Mouse (Mus musculus): Measurements from ENCODE around the gene Edil3.

Edil3 gene

GRCm38 (mm10) chr13:88821440-88822331 is at the start of gene Edil3:
Gene Edil3 (plus strand): TSS chr13:88821472.
- peak; percentile 28 for DNase-seq (ENCODE audit: low spot score)

GRCm38 (mm10) chr13:88799186-88799585 is 22.1 kb upstream of the Edil3 start:
- DNase-seq (ENCODE audit: low spot score), result no peak

- DNase-seq (ENCODE audit: low spot score), result no peak
Measured at GRCm38 (mm10) chr13:88801006-88801405, 20.3 kb upstream of the Edil3 start.

- DNase-seq (ENCODE audit: low spot score), result no peak
Measured at GRCm38 (mm10) chr13:88805838-88806237, 15.4 kb upstream of the Edil3 start.

- no peak for DNase-seq (ENCODE audit: low spot score)
Measured at GRCm38 (mm10) chr13:88806269-88806668, 15.0 kb upstream of the Edil3 start.

- no peak for DNase-seq (ENCODE audit: low spot score)
Measured at GRCm38 (mm10) chr13:88810097-88810496, 11.2 kb upstream of the Edil3 start.

GRCm38 (mm10) chr13:88820686-88821308 is 475 bp upstream of the Edil3 start:
- DNase-seq (ENCODE audit: low spot score), result no peak

GRCm38 (mm10) chr13:88822332-88822895 is 1.1 kb downstream of the Edil3 start:
- no peak for DNase-seq (ENCODE audit: low spot score)

- DNase-seq (ENCODE audit: low spot score), result no peak
Measured at GRCm38 (mm10) chr13:88822976-88823521, 1.8 kb downstream of the Edil3 start.

GRCm38 (mm10) chr13:88823522-88824419 is 2.5 kb downstream of the Edil3 start:
- peak; percentile 26 for DNase-seq (ENCODE audit: low spot score)

- DNase-seq (ENCODE audit: low spot score), result no peak
Measured at GRCm38 (mm10) chr13:88824441-88824840, 3.2 kb downstream of the Edil3 start.

GRCm38 (mm10) chr13:88828362-88828761 is 7.1 kb downstream of the Edil3 start:
- DNase-seq (ENCODE audit: low spot score), result peak; percentile 10

- no peak for DNase-seq (ENCODE audit: low spot score)
Measured at GRCm38 (mm10) chr13:88833732-88834131, 12.5 kb downstream of the Edil3 start.

GRCm38 (mm10) chr13:88849739-88850138 is 28.5 kb downstream of the Edil3 start:
- DNase-seq (ENCODE audit: low spot score), result no peak

- no peak for DNase-seq (ENCODE audit: low spot score)
Measured at GRCm38 (mm10) chr13:88879960-88880359, 58.7 kb downstream of the Edil3 start.

GRCm38 (mm10) chr13:88890728-88891127 is 69.5 kb downstream of the Edil3 start:
- DNase-seq (ENCODE audit: low spot score), result no peak

- no peak for DNase-seq (ENCODE audit: low spot score)
Measured at GRCm38 (mm10) chr13:88900046-88900445, 78.8 kb downstream of the Edil3 start.

GRCm38 (mm10) chr13:88907405-88907804 is 86.1 kb downstream of the Edil3 start:
- no peak for DNase-seq (ENCODE audit: low spot score)

GRCm38 (mm10) chr13:88908187-88908586 is 86.9 kb downstream of the Edil3 start:
- DNase-seq (ENCODE audit: low spot score), result no peak

- DNase-seq (ENCODE audit: low spot score), result no peak
Measured at GRCm38 (mm10) chr13:88916503-88916902, 95.2 kb downstream of the Edil3 start.

- no peak for DNase-seq (ENCODE audit: low spot score)
Measured at GRCm38 (mm10) chr13:88929626-88930025, 108.4 kb downstream of the Edil3 start.

GRCm38 (mm10) chr13:88938564-88938963 is 117.3 kb downstream of the Edil3 start:
- no peak for DNase-seq (ENCODE audit: low spot score)
